Mouse (Mus musculus) lung, embryonic 14.5 days (tissue): Measurements from ENCODE around the gene Fam163b. TPM values are rescaled to one million over a fixed set of nuclear protein-coding genes. Genes with fewer than 3 reads are reported as not detected.
A peak's percentile ranks its signal among the peaks of the same experiment; 100 is the strongest.

Experiments used
- ATAC-seq: fragments of 200-750 bp; cut with Nextera tagmentation; 2 replicates; pipeline ENCODE4 v1.8.0; 2017; ENCODE audit warnings: mild to moderate bottlenecking, moderate TSS enrichment, moderate library complexity; ENCODE audit not compliant: insufficient read depth
- DNase-seq: peaks from one replicate; pipeline ENCODE4 v3.0.0-alpha.2; 2015
- H3K27ac ChIP-seq: fragments of 300-500 bp; sonication (generic); 2 replicates; pipeline ENCODE4 v1.5.1; 2014; ENCODE audit warnings: low read depth, mild to moderate bottlenecking, moderate library complexity
- H3K27me3 ChIP-seq: fragments of 300-500 bp; sonication (generic); 2 replicates; pipeline ENCODE4 v1.6.1; 2014; ENCODE audit warnings: low read length, control low read depth; ENCODE audit not compliant: insufficient read depth
- H3K36me3 ChIP-seq: fragments of 300-500 bp; sonication (generic); 2 replicates; pipeline ENCODE4 v1.6.1; 2014; ENCODE audit warnings: control low read depth; ENCODE audit not compliant: insufficient read depth
- H3K4me1 ChIP-seq: fragments of 300-500 bp; sonication (generic); 2 replicates; pipeline ENCODE4 v1.6.1; 2014; ENCODE audit warnings: antibody characterized with exemption, control low read depth; ENCODE audit not compliant: insufficient read depth
- H3K4me2 ChIP-seq: fragments of 300-500 bp; sonication (generic); 2 replicates; pipeline ENCODE4 v1.6.1; 2014; ENCODE audit warnings: mild to moderate bottlenecking
- H3K4me3 ChIP-seq: fragments of 300-500 bp; sonication (generic); 2 replicates; pipeline ENCODE4 v1.5.1; 2014; ENCODE audit warnings: low read depth, low read length
- H3K9ac ChIP-seq: fragments of 300-500 bp; sonication (generic); 2 replicates; pipeline ENCODE4 v1.6.1; 2014
- H3K9me3 ChIP-seq: fragments of 300-500 bp; sonication (generic); 2 replicates; pipeline ENCODE4 v1.6.1; 2016; ENCODE audit warnings: low read depth, low read length, control low read depth
- CTCF ChIP-seq: IDR thresholded peaks from 2 replicates; pipeline ENCODE4 v1.5.1; 2016; ENCODE audit warnings: antibody characterized with exemption, low read depth
- WGBS: fragments of 180-500 bp; shearing (Covaris S2); extraction: QIAGEN DNeasy Blood & Tissue Kit; methylation state at CpG from one replicate; pipeline ENCODE4 v1.1.7; 2014; 5-methylcytosine and 5-hydroxymethylcytosine counted together
- polyA plus RNA-seq: library from polyadenylated mRNA; unstranded; fragments of >200 nt; fragmentation: Nextera tagmentation; extraction: Ambion mirVana; gene quantifications from 2 replicates; pipeline ENCODE4 v1.2.1, GENCODE M21; 2014

The Fam163b gene
- 0.61 and 0.70 TPM in 2 replicates for polyA plus RNA-seq

- no peaks in the 10 kb centered on the region for H3K36me3 ChIP-seq
- H3K27ac ChIP-seq: no peak within 1 kb of the TSS
- peak within 1 kb of the TSS; percentile 32 for H3K9ac ChIP-seq
- peak within 1 kb of the TSS; percentile 72 for H3K4me2 ChIP-seq
- WGBS: under 1% methylated on average over 61 of the region's 62 CpGs
- DNase-seq (peak; percentile 87), ATAC-seq (peak; percentile 77)
- no peak for TF ChIP-seq CTCF
- no peaks in the 10 kb centered on the region for H3K9me3 ChIP-seq
- H3K4me3 ChIP-seq: peak within 1 kb of the TSS; percentile 31
- 0 out of 2 replicates have a peak, but pooled peaks cover 3% of the 10 kb centered on the region for H3K4me1 ChIP-seq
- peaks cover 37% of the 10 kb centered on the region for H3K27me3 ChIP-seq
Measured at GRCm38 (mm10) chr2:27141950-27142693, at the start of gene Fam163b. Gene Fam163b, minus strand, starts transcription at chr2:27142491.

GRCm38 (mm10) chr2:27189994-27190393 is 47.7 kb upstream of the Fam163b start:
- H3K9me3 ChIP-seq: no peaks in the 10 kb centered on the region
- no peak overlapping the region for H3K27ac ChIP-seq
- no peak overlapping the region for H3K9ac ChIP-seq
- no peak for TF ChIP-seq CTCF
- ATAC-seq (no peak), DNase-seq (no peak)
- 0 out of 2 replicates have a peak, but pooled peaks cover 3% of the 10 kb centered on the region for H3K36me3 ChIP-seq
- no peaks in the 10 kb centered on the region for H3K27me3 ChIP-seq
- H3K4me1 ChIP-seq: no peaks in the 10 kb centered on the region
- H3K4me2 ChIP-seq: no peak overlapping the region
- WGBS: 46% methylated on average over 4 of the region's 4 CpGs
- H3K4me3 ChIP-seq: no peak overlapping the region

- no peak for ATAC-seq
Measured at GRCm38 (mm10) chr2:27187531-27187930, 45.2 kb upstream of the Fam163b start.

GRCm38 (mm10) chr2:27183734-27184133 is 41.4 kb upstream of the Fam163b start:
- WGBS: 30% methylated on average over 12 of the region's 12 CpGs
- Histone ChIP-seq H3K4me2 (no peak overlapping the region), H3K27me3 (no peaks in the 10 kb centered on the region), H3K36me3 (no peaks in the 10 kb centered on the region), H3K9me3 (no peaks in the 10 kb centered on the region), H3K9ac (no peak overlapping the region), H3K4me1 (peaks cover 25% of the 10 kb centered on the region), H3K27ac (peak overlapping the region; percentile 27; the same call in 1 of the 2 replicates), H3K4me3 (no peak overlapping the region)
- peak; percentile 70 for DNase-seq
- TF ChIP-seq CTCF: no peak
- peak; percentile 75 for ATAC-seq

More at GRCm38 (mm10) chr2:27187531-27187930, 45.2 kb upstream of the Fam163b start:
- no peaks in the 10 kb centered on the region for H3K9me3 ChIP-seq
- no peaks in the 10 kb centered on the region for H3K27me3 ChIP-seq
- TF ChIP-seq CTCF: no peak
- 55% methylated on average over 6 of the region's 6 CpGs for WGBS
- 0 out of 2 replicates have a peak, but pooled peaks cover 3% of the 10 kb centered on the region for H3K36me3 ChIP-seq
- no peak overlapping the region for H3K27ac ChIP-seq
- DNase-seq: no peak
- peaks cover 15% of the 10 kb centered on the region for H3K4me1 ChIP-seq
- H3K4me2 ChIP-seq: no peak overlapping the region
- H3K4me3 ChIP-seq: no peak overlapping the region
- H3K9ac ChIP-seq: no peak overlapping the region

GRCm38 (mm10) chr2:27181907-27182306 is 39.6 kb upstream of the Fam163b start:
- Histone ChIP-seq H3K4me3 (no peak overlapping the region), H3K27me3 (no peaks in the 10 kb centered on the region), H3K9me3 (no peaks in the 10 kb centered on the region), H3K4me2 (no peak overlapping the region), H3K27ac (peak overlapping the region; percentile 59; the same call in 1 of the 2 replicates), H3K4me1 (peaks cover 25% of the 10 kb centered on the region), H3K9ac (no peak overlapping the region), H3K36me3 (no peaks in the 10 kb centered on the region)
- WGBS: 30% methylated on average over 4 of the region's 4 CpGs
- TF ChIP-seq CTCF: no peak
- DNase-seq (peak; percentile 65), ATAC-seq (no peak)

- DNase-seq: no peak
- Histone ChIP-seq H3K9me3 (no peaks in the 10 kb centered on the region), H3K4me2 (no peak overlapping the region), H3K27me3 (no peaks in the 10 kb centered on the region), H3K27ac (no peak overlapping the region), H3K9ac (no peak overlapping the region), H3K4me1 (peaks cover 24% of the 10 kb centered on the region), H3K36me3 (no peaks in the 10 kb centered on the region), H3K4me3 (no peak overlapping the region)
- 55% methylated on average over 8 of the region's 8 CpGs for WGBS
- ATAC-seq: no peak
- TF ChIP-seq CTCF: no peak
Measured at GRCm38 (mm10) chr2:27179101-27179500, 36.8 kb upstream of the Fam163b start.

- no peak overlapping the region for H3K4me2 ChIP-seq
- H3K27ac ChIP-seq: no peak overlapping the region
- no peak for ATAC-seq
- no peaks in the 10 kb centered on the region for H3K4me1 ChIP-seq
- no peak for TF ChIP-seq CTCF
- no peaks in the 10 kb centered on the region for H3K27me3 ChIP-seq
- no peaks in the 10 kb centered on the region for H3K9me3 ChIP-seq
- WGBS: 58% methylated on average over 10 of the region's 10 CpGs
- DNase-seq: peak; percentile 60
- no peak overlapping the region for H3K9ac ChIP-seq
- H3K36me3 ChIP-seq: no peaks in the 10 kb centered on the region
- no peak overlapping the region for H3K4me3 ChIP-seq
Measured at GRCm38 (mm10) chr2:27175696-27176267, 33.5 kb upstream of the Fam163b start.
